In the genomic region with DNA sequence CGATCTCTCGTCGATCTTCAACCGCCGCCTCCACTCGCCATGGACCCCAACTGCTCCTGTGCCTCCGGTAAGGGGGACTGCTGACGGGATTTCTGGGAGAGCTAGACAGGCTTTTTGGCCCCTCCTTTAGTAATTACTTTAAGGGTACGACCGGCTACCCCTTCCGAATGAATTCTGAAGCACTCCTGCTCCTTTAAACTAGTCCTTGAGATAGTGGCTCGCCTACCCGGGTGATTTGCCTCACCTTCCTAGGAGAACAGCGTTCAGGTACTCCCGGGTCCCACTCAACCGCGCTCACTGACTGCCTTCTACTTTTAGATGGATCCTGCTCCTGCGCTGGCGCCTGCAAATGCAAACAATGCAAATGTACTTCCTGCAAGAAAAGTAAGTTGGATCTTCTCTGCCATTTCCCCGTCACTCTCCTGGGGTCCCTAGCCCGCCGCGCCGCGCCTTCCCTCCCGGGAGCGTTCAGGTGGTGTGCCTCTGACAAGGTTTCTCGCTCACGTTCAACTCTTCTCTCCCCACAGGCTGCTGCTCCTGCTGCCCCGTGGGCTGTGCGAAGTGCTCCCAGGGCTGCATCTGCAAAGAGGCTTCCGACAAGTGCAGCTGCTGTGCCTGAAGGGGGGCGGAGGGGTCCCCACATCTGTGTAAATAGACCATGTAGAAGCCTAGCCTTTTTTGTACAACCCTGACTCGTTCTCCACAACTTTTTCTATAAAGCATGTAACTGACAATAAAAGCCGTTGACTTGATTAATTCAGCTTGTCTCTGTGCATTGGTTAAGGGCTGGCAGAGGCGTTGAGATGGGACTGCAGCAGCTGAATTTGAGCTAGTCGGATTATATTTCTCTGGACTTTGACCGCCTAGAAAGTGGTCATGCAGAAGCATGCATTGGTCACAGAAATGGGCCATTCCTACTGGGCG, we compare ENCODE assay signal across 9 mouse cellular contexts. TPM values are rescaled to one million over a fixed set of nuclear protein-coding genes. Genes with fewer than 3 reads are reported as not detected.
A peak's percentile ranks its signal among the peaks of the same experiment; 100 is the strongest.
DNase-seq lines count a peak whose midpoint lies in the region; ATAC-seq and TF ChIP-seq lines count a peak whose summit lies in the region.
"Had no signal": no experiment of that assay in that cellular context is flagged by ENCODE, and none has a peak within 500 bp of the region (broad histone marks: within the 10 kb centered on the region; RNA-seq: fewer than 3 reads in every experiment).

No protein-coding gene starts in this region.

- in situ Hi-C loops in CH12.LX (cut with MboI; ENCODE audit: low pct_ligation_motif_present, low pct_unique_long_range_greater_than_20kb, low sequenced_read_pairs): no loop called here

- no peaks in the 10 kb centered on the region for H3K36me3 ChIP-seq in CH12.LX (replicated peaks in 1 of 2; ENCODE audit: control insufficient read depth in 1 of 2, insufficient read depth in 1 of 2, low read length in 1 of 2)
- H3K36me3 ChIP-seq in embryonic facial prominence, embryonic 13.5 days: no peaks in the 10 kb centered on the region
- H3K36me3 ChIP-seq in intestine, postnatal 0 days (ENCODE audit: control insufficient read depth, insufficient read depth): no peaks in the 10 kb centered on the region
- H3K36me3 ChIP-seq in midbrain, embryonic 14.5 days (ENCODE audit: control insufficient read depth, insufficient read depth, low read length): no peaks in the 10 kb centered on the region

- TF ChIP-seq EP300 in CH12.LX (IDR thresholded peaks at IDR 0.05; ENCODE audit: low read length): no peak

- dilution Hi-C loops in CH12.LX (cut with MboI; ENCODE audit: extremely low pct_ligation_motif_present, extremely low pct_unique_long_range_greater_than_20kb, low sequenced_read_pairs): no loop called here

- H3K9ac ChIP-seq in CH12.LX (ENCODE audit: insufficient read depth, low read depth): peak overlapping the region; percentile 81
- H3K9ac ChIP-seq in embryonic facial prominence, embryonic 13.5 days: peak overlapping the region; percentile 62
- H3K9ac ChIP-seq in intestine, postnatal 0 days (ENCODE audit: low read depth, low read length): peak overlapping the region; percentile 55
- H3K9ac ChIP-seq in midbrain, embryonic 14.5 days (replicated peaks; ENCODE audit: low read length): peak overlapping the region; percentile 50; the same call in 1 of the 2 replicates

- DNase-seq in heart, adult 11 months: peak; percentile 92
- no peak for DNase-seq in heart, adult 9 months (ENCODE audit: low spot score in 2 of 2)
- no peak for DNase-seq in CH12.LX (ENCODE audit: extremely low read depth)
- peak; percentile 45 for DNase-seq in midbrain, embryonic 14.5 days
- DNase-seq in right cerebral cortex, postnatal 25 days: no peak
- no peak for DNase-seq in natural killer cell, adult 2 months (ENCODE audit: low spot score in 2 of 2)

- H3K9me3 ChIP-seq in CH12.LX (replicated peaks; ENCODE audit: low read length): peaks cover 2% of the 10 kb centered on the region
- H3K9me3 ChIP-seq in embryonic facial prominence, embryonic 13.5 days: no peaks in the 10 kb centered on the region
- H3K9me3 ChIP-seq in intestine, postnatal 0 days (ENCODE audit: control insufficient read depth): no peaks in the 10 kb centered on the region
- H3K9me3 ChIP-seq in midbrain, embryonic 14.5 days (ENCODE audit: control insufficient read depth, low read length): no peaks in the 10 kb centered on the region

- no peak; the same call in 1 of the 2 replicates for TF ChIP-seq POLR2A in CH12.LX (IDR thresholded peaks at IDR 0.05; ENCODE audit: low read depth, low read length)

- TF ChIP-seq RAD21 in CH12.LX (IDR thresholded peaks at IDR 0.05; ENCODE audit: low read depth, low read length): no peak

- H3K4me1 ChIP-seq in CH12.LX (ENCODE audit: control insufficient read depth in 1 of 2, insufficient read depth in 2 of 2): peaks cover 9 to 18% of the 10 kb centered on the region in 2 experiments
- H3K4me1 ChIP-seq in embryonic facial prominence, embryonic 13.5 days: peaks cover 23% of the 10 kb centered on the region
- no peaks in the 10 kb centered on the region for H3K4me1 ChIP-seq in intestine, postnatal 0 days (replicated peaks; ENCODE audit: control insufficient read depth, insufficient read depth, low read length)
- peaks cover 19% of the 10 kb centered on the region; the same call in 1 of the 2 replicates for H3K4me1 ChIP-seq in midbrain, embryonic 14.5 days (ENCODE audit: control insufficient read depth, insufficient read depth, low read length)

- H3K27ac ChIP-seq in CH12.LX (ENCODE audit: insufficient read depth, low read depth): peak overlapping the region; percentile 67
- no peak overlapping the region for H3K27ac ChIP-seq in embryonic facial prominence, embryonic 13.5 days
- peak overlapping the region; percentile 78 for H3K27ac ChIP-seq in intestine, postnatal 0 days (ENCODE audit: low read depth, low read length)
- H3K27ac ChIP-seq in midbrain, embryonic 14.5 days (replicated peaks; ENCODE audit: low read depth, low read length): no peak overlapping the region

- H3K4me2 ChIP-seq in CH12.LX (ENCODE audit: insufficient read depth, low read depth, poor library complexity, severe bottlenecking): peak overlapping the region; percentile 56
- H3K4me2 ChIP-seq in embryonic facial prominence, embryonic 13.5 days: peak overlapping the region; percentile 93
- H3K4me2 ChIP-seq in intestine, postnatal 0 days (replicated peaks; ENCODE audit: low read depth): peak overlapping the region; percentile 76
- H3K4me2 ChIP-seq in midbrain, embryonic 14.5 days (ENCODE audit: low read length): peak overlapping the region; percentile 90

- no peaks in the 10 kb centered on the region; the same call in 1 of the 2 replicates for H3K79me2 ChIP-seq in CH12.LX (replicated peaks; ENCODE audit: control insufficient read depth, extremely low read depth, insufficient read depth, poor library complexity, severe bottlenecking)

- no peak for TF ChIP-seq CTCF in CH12.LX (conservative IDR thresholded peaks at IDR 0.05 in 1 of 2, IDR thresholded peaks at IDR 0.05 in 1 of 2; ENCODE audit: low read depth in 2 of 2, low read length in 2 of 2)
- no peak for TF ChIP-seq CTCF in intestine, postnatal 0 days (IDR thresholded peaks at IDR 0.05; ENCODE audit: low read depth)

- no peak for ATAC-seq in embryonic facial prominence, embryonic 13.5 days (ENCODE audit: insufficient number of reproducible peaks, insufficient read depth, low FRiP score, low TSS enrichment, low read depth)
- ATAC-seq in intestine, postnatal 0 days: peak; percentile 2; the same call in 1 of the 2 replicates
- ATAC-seq in midbrain, embryonic 14.5 days (ENCODE audit: low FRiP score, low TSS enrichment): no peak

- H3K4me3 ChIP-seq in CH12.LX (replicated peaks in 1 of 3; ENCODE audit: low read depth in 2 of 3, low read length in 2 of 3, poor library complexity in 1 of 3): peak overlapping the region; percentile 33 to 83 (median 58)
- peak overlapping the region; percentile 50 for H3K4me3 ChIP-seq in embryonic facial prominence, embryonic 13.5 days
- H3K4me3 ChIP-seq in intestine, postnatal 0 days (ENCODE audit: low read depth, low read length): peak overlapping the region; percentile 51
- peak overlapping the region; percentile 43 for H3K4me3 ChIP-seq in midbrain, embryonic 14.5 days (replicated peaks; ENCODE audit: low read depth, low read length)

- WGBS in embryonic facial prominence, embryonic 13.5 days: 2% methylated on average over 39 of the region's 39 CpGs
- 2% methylated on average over 39 of the region's 39 CpGs for WGBS in intestine, postnatal 0 days
- WGBS in midbrain, embryonic 14.5 days: 2% methylated on average over 39 of the region's 39 CpGs

- peaks cover 77% of the 10 kb centered on the region for H3K27me3 ChIP-seq in CH12.LX (replicated peaks)
- H3K27me3 ChIP-seq in embryonic facial prominence, embryonic 13.5 days: peaks cover 90% of the 10 kb centered on the region
- H3K27me3 ChIP-seq in intestine, postnatal 0 days (replicated peaks; ENCODE audit: control insufficient read depth, insufficient read depth, low read length): peaks cover 2% of the 10 kb centered on the region; the same call in 1 of the 2 replicates
- peaks cover 75% of the 10 kb centered on the region for H3K27me3 ChIP-seq in midbrain, embryonic 14.5 days (ENCODE audit: control insufficient read depth, insufficient read depth, low read length)

RNA-seq across cellular contexts. Expression of gene Mt2, which starts 0.6 kb away (rescaled TPM):
- total RNA-seq in CH12.LX (2012; rRNA removed) (109 and 212 TPM in 2 replicates), CH12.LX (2014; rRNA removed) (4.1 and 4.3 TPM in 2 replicates)
- 49.4 and 54.4 TPM in 2 replicates for polyA plus RNA-seq in CH12.LX (2012; ENCODE audit: insufficient read length, low read depth)
- polyA plus RNA-seq in embryonic facial prominence, embryonic 13.5 days (2015; fragmentation: Nextera tagmentation; extraction: Ambion mirVana): 56.8 and 70.4 TPM in 2 replicates
- 224 and 270 TPM in 2 replicates for polyA plus RNA-seq in intestine, postnatal 0 days (2015; fragmentation: Nextera tagmentation; extraction: Ambion mirVana)
- 7.9 and 9.3 TPM in 2 replicates for polyA plus RNA-seq in midbrain, embryonic 14.5 days (2014; fragmentation: Nextera tagmentation; extraction: Ambion mirVana)

RNA-seq across cellular contexts. Expression of gene Mt1, which starts 5.8 kb away (rescaled TPM):
- total RNA-seq in CH12.LX (2012; rRNA removed) (174 and 239 TPM in 2 replicates), CH12.LX (2014; rRNA removed) (13.6 and 19.9 TPM in 2 replicates)
- 57.4 and 62.7 TPM in 2 replicates for polyA plus RNA-seq in CH12.LX (2012; ENCODE audit: insufficient read length, low read depth)
- polyA plus RNA-seq in embryonic facial prominence, embryonic 13.5 days (2015; fragmentation: Nextera tagmentation; extraction: Ambion mirVana): 133 and 170 TPM in 2 replicates
- polyA plus RNA-seq in intestine, postnatal 0 days (2015; fragmentation: Nextera tagmentation; extraction: Ambion mirVana): 2,068 and 2,262 TPM in 2 replicates
- polyA plus RNA-seq in midbrain, embryonic 14.5 days (2014; fragmentation: Nextera tagmentation; extraction: Ambion mirVana): 34.9 and 38.4 TPM in 2 replicates

RNA-seq across cellular contexts. Expression of gene Mt3, which starts 20.7 kb away (rescaled TPM):
- total RNA-seq in CH12.LX (2012; rRNA removed) (20.0 and 20.6 TPM in 2 replicates), CH12.LX (2014; rRNA removed) (not detected in 2 replicates)
- polyA plus RNA-seq in CH12.LX (2012; ENCODE audit: insufficient read length, low read depth): 1.9 and 2.5 TPM in 2 replicates
- 0.58 and 1.1 TPM in 2 replicates for polyA plus RNA-seq in embryonic facial prominence, embryonic 13.5 days (2015; fragmentation: Nextera tagmentation; extraction: Ambion mirVana)
- polyA plus RNA-seq in intestine, postnatal 0 days (2015; fragmentation: Nextera tagmentation; extraction: Ambion mirVana): 4.4 and 4.7 TPM in 2 replicates
- 137 and 212 TPM in 2 replicates for polyA plus RNA-seq in midbrain, embryonic 14.5 days (2014; fragmentation: Nextera tagmentation; extraction: Ambion mirVana)

RNA-seq across cellular contexts. Expression of gene Mt4, which starts 36.1 kb away (rescaled TPM):
- total RNA-seq in CH12.LX (2012; rRNA removed) (not detected in 2 replicates), CH12.LX (2014; rRNA removed) (not detected in 2 replicates)
- not detected in 2 replicates for polyA plus RNA-seq in CH12.LX (2012; ENCODE audit: insufficient read length, low read depth)
- not detected in 2 replicates for polyA plus RNA-seq in embryonic facial prominence, embryonic 13.5 days (2015; fragmentation: Nextera tagmentation; extraction: Ambion mirVana)
- polyA plus RNA-seq in intestine, postnatal 0 days (2015; fragmentation: Nextera tagmentation; extraction: Ambion mirVana): 0.69 and 2.6 TPM in 2 replicates
- not detected in 2 replicates for polyA plus RNA-seq in midbrain, embryonic 14.5 days (2014; fragmentation: Nextera tagmentation; extraction: Ambion mirVana)
- total RNA-seq: layer of hippocampus, postnatal 25 days had no signal

RNA-seq across cellular contexts. Expression of gene Nup93, which starts 41.3 kb away (rescaled TPM):
- total RNA-seq in CH12.LX (2012; rRNA removed): 46.0 and 65.9 TPM in 2 replicates
- 86.2 and 88.3 TPM in 2 replicates for total RNA-seq in CH12.LX (2014; rRNA removed)
- 99.6 and 102 TPM in 2 replicates for polyA plus RNA-seq in CH12.LX (2012; ENCODE audit: insufficient read length, low read depth)
- polyA plus RNA-seq in embryonic facial prominence, embryonic 13.5 days (2015; fragmentation: Nextera tagmentation; extraction: Ambion mirVana): 87.1 and 88.8 TPM in 2 replicates
- polyA plus RNA-seq in intestine, postnatal 0 days (2015; fragmentation: Nextera tagmentation; extraction: Ambion mirVana): 21.2 and 21.9 TPM in 2 replicates
- 58.5 and 75.4 TPM in 2 replicates for polyA plus RNA-seq in midbrain, embryonic 14.5 days (2014; fragmentation: Nextera tagmentation; extraction: Ambion mirVana)

Comparison
In these comparisons a context has a peak if more than half of its experiments do, and no peak if none do; other contexts are left out.
1. DNase-seq: peak in heart, adult 11 months (single experiment) and midbrain, embryonic 14.5 days (single experiment); none in heart, adult 9 months (0 of 2), CH12.LX (single experiment), right cerebral cortex, postnatal 25 days (single experiment) and natural killer cell, adult 2 months (0 of 2).
2. H3K27ac ChIP-seq: peak in CH12.LX (single experiment) and intestine, postnatal 0 days (single experiment); none in embryonic facial prominence, embryonic 13.5 days (single experiment) and midbrain, embryonic 14.5 days (single experiment).
3. RNA of gene Mt1, which starts 5.8 kb away (polyA plus RNA-seq): 2,068 to 2,262 TPM in intestine, postnatal 0 days; 133 to 170 TPM in embryonic facial prominence, embryonic 13.5 days, 57.4 to 62.7 TPM in CH12.LX and 34.9 to 38.4 TPM in midbrain, embryonic 14.5 days; every median in the first group is over 10 times any median in the second.
4. RNA of gene Mt3, which starts 20.7 kb away (polyA plus RNA-seq): 137 to 212 TPM in midbrain, embryonic 14.5 days; 4.4 to 4.7 TPM in intestine, postnatal 0 days, 1.9 to 2.5 TPM in CH12.LX and 0.58 to 1.1 TPM in embryonic facial prominence, embryonic 13.5 days; every median in the first group is over 10 times any median in the second.
5. Peak in every context shown above with its lines, with median percentiles within 50 percentile points of each other: H3K4me2 ChIP-seq, H3K4me3 ChIP-seq and H3K9ac ChIP-seq.